Mouse (Mus musculus) heart, adult 2 months (tissue): ENCODE data around the gene Tfrc. TPM values are rescaled to one million over a fixed set of nuclear protein-coding genes. Genes with fewer than 3 reads are reported as not detected.

Source experiments
- DNase-seq, 2 experiments: peaks; one replicate each; pipeline ENCODE4 v3.0.0; 2021
- H3K27ac ChIP-seq: fragments of 200-600 bp; 2 replicates; pipeline ENCODE4 v1.8.1; 2022
- H3K27me3 ChIP-seq: fragments of 200-500 bp; 2 replicates; pipeline ENCODE4 v1.6.1; 2012; ENCODE audit warnings: mild to moderate bottlenecking, low read length, inconsistent platforms, mixed read lengths; ENCODE audit not compliant: control insufficient read depth, insufficient read depth
- H3K36me3 ChIP-seq: fragments of 200-500 bp; 2 replicates; pipeline ENCODE4 v1.6.1; 2012; ENCODE audit warnings: low read length, inconsistent platforms; ENCODE audit not compliant: control insufficient read depth, insufficient read depth
- H3K4me1 ChIP-seq: fragments of 200-500 bp; 2 replicates; pipeline ENCODE4 v1.6.1; 2011; ENCODE audit warnings: low read length; ENCODE audit not compliant: control insufficient read depth, insufficient read depth
- H3K4me3 ChIP-seq: fragments of 200-600 bp; 2 replicates; pipeline ENCODE4 v1.8.1; 2022
- H3K79me2 ChIP-seq: fragments of 200-500 bp; replicated peaks from 2 replicates; pipeline ENCODE4 v1.6.1; 2012; ENCODE audit warnings: mild to moderate bottlenecking, inconsistent platforms, low read length, moderate library complexity, mixed read lengths; ENCODE audit not compliant: control insufficient read depth, insufficient read depth
- H3K9ac ChIP-seq: fragments of 200-500 bp; 2 replicates; pipeline ENCODE4 v1.6.1; 2012; ENCODE audit warnings: low read depth, mild to moderate bottlenecking, control low read depth, inconsistent platforms, low read length, mixed read lengths
- CTCF ChIP-seq: fragments of 200-600 bp; IDR thresholded peaks from 2 replicates; pipeline ENCODE4 v1.8.1; 2022; ENCODE audit warnings: antibody characterized with exemption, mild to moderate bottlenecking, moderate library complexity
- EP300 ChIP-seq: fragments of 200-500 bp; IDR thresholded peaks from 2 replicates; pipeline ENCODE4 v1.6.1; 2011; ENCODE audit warnings: low read depth, low read length, control low read depth; ENCODE audit not compliant: insufficient read depth
- POLR2A ChIP-seq: fragments of 200-500 bp; IDR thresholded peaks from 2 replicates; pipeline ENCODE4 v1.6.1; 2011; ENCODE audit warnings: mild to moderate bottlenecking, low read depth, low read length, control low read depth; ENCODE audit not compliant: insufficient read depth
- WGBS: fragments of 180-500 bp; shearing (Covaris S2); methylation state at CpG from one replicate; pipeline ENCODE4 v1.1.7; 2018; 5-methylcytosine and 5-hydroxymethylcytosine counted together
- intact Hi-C: fragments of 180-260 bp; cut with DNase I; formaldehyde crosslinking; loops from one replicate; pipeline ENCODE4 v1.15.1; 2025
- polyA plus RNA-seq: library from polyadenylated mRNA; depleted of rRNA; stranded (reverse); fragments of >200 nt; gene quantifications from 2 replicates; pipeline ENCODE4 v1.2.3, GENCODE M21; 2012
- total RNA-seq, 2 experiments: library from RNA; stranded (reverse); gene quantifications; 2 replicates each; pipeline ENCODE4 v1.2.3; 2021

Gene Tfrc
- total and polyA plus RNA-seq, 3 experiments = 27.8 to 85.7 (median 51.3) TPM

DNA sequence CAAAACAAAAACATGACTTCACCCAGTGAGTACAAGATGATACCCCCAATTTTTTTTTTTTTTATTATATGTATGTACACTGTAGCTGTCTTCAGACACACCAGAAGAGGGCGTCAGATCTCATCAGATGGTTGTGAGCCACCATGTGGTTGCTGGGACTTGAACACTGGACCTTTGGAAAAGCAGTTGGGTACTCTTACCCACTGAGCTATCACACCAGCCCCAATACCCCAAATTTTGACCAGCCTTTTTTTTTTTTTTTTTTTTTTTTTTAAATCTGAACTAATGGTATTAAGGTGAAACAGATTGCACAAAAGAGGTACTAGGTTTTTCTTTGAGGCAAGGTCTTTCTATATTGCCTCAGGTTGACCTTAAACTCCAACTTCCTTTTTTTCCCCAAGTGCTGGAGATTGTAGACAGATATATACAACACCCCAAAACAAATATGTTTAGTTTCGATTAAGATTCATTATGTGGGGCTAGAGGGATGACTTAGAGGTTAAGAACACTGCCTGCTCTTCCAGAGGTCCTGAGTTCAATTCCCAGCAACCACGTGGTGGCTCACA is 4.6 kb downstream of the Tfrc start:
- Histone ChIP-seq H3K79me2 (no peaks in the 10 kb centered on the region), H3K36me3 (peaks cover 4% of the 10 kb centered on the region), H3K27me3 (no peaks in the 10 kb centered on the region), H3K27ac (no peak overlapping the region), H3K9ac (no peak overlapping the region), H3K4me3 (no peak overlapping the region), H3K4me1 (peaks cover 2% of the 10 kb centered on the region; the same call in 1 of the 2 replicates)
- intact Hi-C loops = loop anchor here (10.0 kb wide), 1 partner anchor 669 kb away; the partner anchor contains the start of genes 0610012G03Rik and Ncbp2
- WGBS = 80% methylated on average over 3 of the region's 3 CpGs
- TF ChIP-seq POLR2A = no peak
- TF ChIP-seq CTCF = peak; percentile 8; the same call in 1 of the 2 replicates
- TF ChIP-seq EP300 = no peak
- DNase-seq = no peak

DNA sequence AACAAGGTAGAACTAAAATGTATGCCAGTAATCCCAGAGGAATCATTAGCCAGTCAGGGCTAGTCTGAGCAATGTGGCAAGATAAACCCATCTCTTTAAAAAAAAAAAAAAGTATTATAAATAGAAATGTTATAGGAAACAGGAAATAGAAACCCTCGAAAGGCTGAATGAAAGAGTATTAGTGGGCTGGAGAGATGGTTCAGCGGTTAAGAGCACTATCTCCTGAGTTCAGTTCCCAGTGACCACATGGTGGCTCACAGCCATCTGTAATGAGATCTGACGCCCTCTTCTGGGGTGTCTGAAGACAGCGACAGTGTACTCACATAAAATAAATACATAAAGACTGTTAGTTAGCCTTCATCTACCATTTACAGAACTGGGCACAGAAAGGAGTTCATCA is 5.3 kb downstream of the Tfrc start:
- Histone ChIP-seq H3K27ac (no peak overlapping the region), H3K4me3 (no peak overlapping the region), H3K27me3 (no peaks in the 10 kb centered on the region), H3K4me1 (peaks cover 2% of the 10 kb centered on the region; the same call in 1 of the 2 replicates), H3K36me3 (peaks cover 4% of the 10 kb centered on the region), H3K9ac (no peak overlapping the region), H3K79me2 (no peaks in the 10 kb centered on the region)
- no peak for DNase-seq
- intact Hi-C loops = loop anchor here (10.0 kb wide), 1 partner anchor 669 kb away; the partner anchor contains the start of genes 0610012G03Rik and Ncbp2
- WGBS = 32% methylated on average over 4 of the region's 4 CpGs
- TF ChIP-seq CTCF (peak; percentile 35), POLR2A (no peak), EP300 (no peak)

DNA sequence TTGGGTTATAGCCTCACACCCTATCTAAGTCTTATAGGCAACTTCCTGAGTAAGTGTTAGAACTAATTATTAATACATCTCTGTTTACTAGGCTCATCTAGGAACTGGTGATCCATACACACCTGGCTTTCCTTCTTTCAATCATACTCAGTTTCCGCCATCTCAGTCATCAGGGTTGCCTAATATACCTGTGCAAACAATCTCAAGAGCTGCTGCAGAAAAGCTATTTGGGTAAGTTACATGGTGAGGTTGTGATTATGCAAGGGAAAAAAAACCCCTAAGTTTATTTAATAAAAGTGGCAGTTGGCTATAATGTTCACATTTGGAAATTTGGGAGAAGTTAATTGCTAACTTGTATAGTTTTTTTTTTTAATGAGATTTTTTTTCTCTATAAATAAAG is 10.2 kb downstream of the Tfrc start:
- intact Hi-C loops = loop anchor here (10.0 kb wide), 1 partner anchor 674 kb away; the partner anchor contains the start of genes 0610012G03Rik and Ncbp2
- 98% methylated on average over 1 of the region's 1 CpGs for WGBS
- no peak overlapping the region for H3K9ac ChIP-seq

DNA sequence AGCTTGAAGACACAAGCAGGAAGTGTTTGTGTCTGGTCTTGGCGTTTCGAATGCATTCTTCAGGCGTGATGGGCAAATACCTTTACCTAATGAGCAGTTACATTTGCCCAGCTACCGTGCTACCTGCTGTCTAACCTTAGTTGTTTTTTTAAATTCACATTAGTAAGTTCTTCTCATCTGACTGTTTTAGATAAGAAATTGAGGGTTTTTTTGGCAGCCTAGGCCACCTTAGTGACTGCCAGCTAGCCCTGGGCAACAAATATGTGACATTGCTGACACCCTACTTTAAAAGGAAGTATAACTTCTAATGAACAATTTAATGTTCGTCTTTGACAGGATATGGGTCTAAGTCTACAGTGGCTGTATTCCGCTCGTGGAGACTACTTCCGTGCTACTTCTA is 19.4 kb downstream of the Tfrc start:
- DNase-seq = no peak
- no peaks in the 10 kb centered on the region for H3K27me3 ChIP-seq
- no peak overlapping the region for H3K4me3 ChIP-seq
- H3K36me3 ChIP-seq = peaks cover 6% of the 10 kb centered on the region
- intact Hi-C loops = no loop called here
- no peak overlapping the region for H3K27ac ChIP-seq
- no peaks in the 10 kb centered on the region for H3K4me1 ChIP-seq
- TF ChIP-seq CTCF (no peak), POLR2A (no peak), EP300 (no peak)
- WGBS = 86% methylated on average over 8 of the region's 8 CpGs
- H3K9ac ChIP-seq = no peak overlapping the region
- H3K79me2 ChIP-seq = no peaks in the 10 kb centered on the region

More for the DNA sequence above, 10.2 kb downstream of the Tfrc start:
- H3K27ac ChIP-seq = no peak overlapping the region
- H3K27me3 ChIP-seq = no peaks in the 10 kb centered on the region
- H3K79me2 ChIP-seq = no peaks in the 10 kb centered on the region
- H3K4me1 ChIP-seq = no peaks in the 10 kb centered on the region
- no peak overlapping the region for H3K4me3 ChIP-seq
- TF ChIP-seq EP300 (no peak), CTCF (no peak), POLR2A (no peak)
- H3K36me3 ChIP-seq = peaks cover 6% of the 10 kb centered on the region
- no peak for DNase-seq

DNA sequence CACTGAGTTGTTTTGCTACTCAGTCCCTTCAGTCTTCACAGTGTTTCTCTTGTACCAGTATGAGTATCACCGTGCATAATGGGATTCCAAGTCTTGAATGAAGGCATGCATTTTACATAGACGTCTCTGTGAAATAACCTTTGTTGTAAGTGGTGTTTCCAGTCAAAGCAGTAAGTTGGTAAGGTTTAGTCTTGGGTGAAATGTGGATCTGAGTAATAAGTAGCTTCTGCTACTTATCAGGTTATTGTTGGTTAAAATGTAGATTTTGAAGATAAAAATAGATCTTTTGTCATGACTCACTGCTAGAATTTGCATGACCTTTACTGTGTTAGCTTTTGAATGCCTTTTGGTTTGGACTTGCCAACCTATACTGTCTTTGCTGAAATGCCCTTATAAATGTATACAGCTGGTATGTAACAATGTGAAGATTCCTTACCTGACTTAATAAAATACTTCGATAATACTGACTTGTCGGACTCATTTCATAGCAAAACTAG is 23.7 kb downstream of the Tfrc start:
- H3K36me3 ChIP-seq = peaks cover 6% of the 10 kb centered on the region
- 87% methylated on average over 4 of the region's 4 CpGs for WGBS
- H3K9ac ChIP-seq = no peak overlapping the region
- TF ChIP-seq EP300 = no peak
- TF ChIP-seq POLR2A = no peak
- TF ChIP-seq CTCF = no peak
- no peaks in the 10 kb centered on the region for H3K79me2 ChIP-seq
- intact Hi-C loops = no loop called here
- no peak for DNase-seq
- H3K4me1 ChIP-seq = no peaks in the 10 kb centered on the region
- no peak overlapping the region for H3K27ac ChIP-seq
- no peak overlapping the region for H3K4me3 ChIP-seq
- no peaks in the 10 kb centered on the region for H3K27me3 ChIP-seq

DNA sequence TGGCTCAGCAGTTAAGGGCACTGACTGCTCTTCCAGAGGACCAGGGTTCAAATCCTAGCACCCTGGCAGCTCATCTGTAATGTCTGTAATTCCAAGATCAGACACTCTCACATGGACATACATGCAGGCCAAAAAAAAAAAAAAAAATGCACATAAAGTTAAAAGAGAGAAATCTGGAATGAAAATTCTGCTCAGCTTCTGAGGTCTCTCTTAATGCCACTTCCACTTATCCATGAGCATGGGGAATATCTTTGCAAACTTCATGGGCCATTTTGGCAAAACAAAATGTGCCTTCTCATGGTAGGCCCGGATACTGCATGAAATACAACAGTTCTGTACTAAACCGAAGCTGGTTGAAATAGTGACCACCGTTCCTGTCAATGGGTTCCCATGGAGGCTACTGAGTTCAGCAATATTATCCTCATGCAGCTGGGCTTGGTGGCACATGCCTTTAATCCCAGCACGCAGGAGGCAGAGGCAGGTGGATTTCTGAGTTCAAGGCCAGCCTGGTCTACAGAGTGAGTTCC is 24.8 kb downstream of the Tfrc start:
- no peaks in the 10 kb centered on the region for H3K79me2 ChIP-seq
- H3K36me3 ChIP-seq = peaks cover 6% of the 10 kb centered on the region
- no peaks in the 10 kb centered on the region for H3K27me3 ChIP-seq
- no peak overlapping the region for H3K4me3 ChIP-seq
- intact Hi-C loops = no loop called here
- TF ChIP-seq EP300 (no peak), CTCF (no peak), POLR2A (no peak)
- 90% methylated on average over 4 of the region's 4 CpGs for WGBS
- H3K4me1 ChIP-seq = no peaks in the 10 kb centered on the region
- no peak overlapping the region for H3K27ac ChIP-seq
- DNase-seq = no peak
- no peak overlapping the region for H3K9ac ChIP-seq
